Mouse (Mus musculus): Measurements from ENCODE around the gene Ttc4. TPM values are rescaled to one million over a fixed set of nuclear protein-coding genes. Genes with fewer than 3 reads are reported as not detected.

The Ttc4 gene
- 76.4 TPM for polyA plus RNA-seq (2017; shearing (Covaris generic))

GRCm38 (mm10) chr4:106678442-106679118 is at the start of gene Ttc4:
Gene Ttc4 (minus strand): TSS chr4:106678944.

GRCm38 (mm10) chr4:106650833-106651527 is 27.8 kb downstream of the Ttc4 start, which contains the start of gene Pars2:
Gene Pars2 (plus strand): TSS chr4:106651069.

GRCm38 (mm10) chr4:106622030-106622493 is 56.7 kb downstream of the Ttc4 start, which contains the start of gene Ttc22:
Gene Ttc22 (plus strand): TSS chr4:106622432.

GRCm38 (mm10) chr4:106617056-106617455 is 61.7 kb downstream of the Ttc4 start, which contains the start of gene Lexm:
Gene Lexm (minus strand): TSS chr4:106617241.

Other genes with a start within 250 kb of the Ttc4 start
- not detected for gene Pcsk9, start 214.6 kb downstream of the Ttc4 start, polyA plus RNA-seq (2017; shearing (Covaris generic))
- not detected for gene Bsnd, start 186.7 kb downstream of the Ttc4 start, polyA plus RNA-seq (2017; shearing (Covaris generic))
- 0.96 TPM for gene Dhcr24, start 117.9 kb downstream of the Ttc4 start, polyA plus RNA-seq (2017; shearing (Covaris generic))
- 0.24 TPM for gene Lexm, start 61.7 kb downstream of the Ttc4 start, polyA plus RNA-seq (2017; shearing (Covaris generic))
- not detected for gene Ttc22, start 56.5 kb downstream of the Ttc4 start, polyA plus RNA-seq (2017; shearing (Covaris generic))
- 17.6 TPM for gene Pars2, start 27.9 kb downstream of the Ttc4 start, polyA plus RNA-seq (2017; shearing (Covaris generic))
- not detected for gene Mroh7, start 52.0 kb upstream of the Ttc4 start, polyA plus RNA-seq (2017; shearing (Covaris generic))
- not detected for gene Fam151a, start 54.9 kb upstream of the Ttc4 start, polyA plus RNA-seq (2017; shearing (Covaris generic))
- 13.7 TPM for gene Acot11, start 126.1 kb upstream of the Ttc4 start, polyA plus RNA-seq (2017; shearing (Covaris generic))
- gene Ssbp3, start 231.8 kb upstream of the Ttc4 start, polyA plus RNA-seq (2017; shearing (Covaris generic)): 25.9 TPM